Mouse (Mus musculus) ES-E14 (cell line): ENCODE measurements at regions not wholly inside any gene's neighbourhood (a gene's known extent, or its start where the extent isn't known, plus 50 kb on each side); places are given as distances from the start of the nearest gene placed in this dataset.

Experiments used
- DNase-seq: peaks from one replicate; pipeline ENCODE4 v3.0.0-alpha.2; 2013; ENCODE audit warnings: low read depth, low spot score
- H3K27ac ChIP-seq: 2 replicates; pipeline ENCODE4 v1.5.1; 2012; ENCODE audit warnings: low read depth, mild to moderate bottlenecking, low read length, moderate library complexity, mixed read lengths; ENCODE audit not compliant: poor library complexity, insufficient read depth, severe bottlenecking
- H3K36me3 ChIP-seq: 2 replicates; pipeline ENCODE4 v1.6.1; 2012; ENCODE audit warnings: mild to moderate bottlenecking, low read length, moderate library complexity, mixed read lengths; ENCODE audit not compliant: control insufficient read depth, poor library complexity, insufficient read depth, severe bottlenecking
- H3K4me1 ChIP-seq, 2 experiments: fragments of 150-350 bp in 1 of 2; sonication (generic) in 1 of 2; 2 replicates each; pipeline ENCODE4 v1.6.1; 2012; ENCODE audit warnings: low read length in 2 of 2, mild to moderate bottlenecking in 1 of 2, mixed read lengths in 1 of 2; ENCODE audit not compliant: control insufficient read depth in 2 of 2, insufficient read depth in 2 of 2, poor library complexity in 1 of 2
- H3K4me3 ChIP-seq, 2 experiments: fragments of 150-350 bp in 1 of 2; sonication (generic) in 1 of 2; 2 replicates each; pipeline ENCODE4 v1.5.1; 2012; ENCODE audit warnings: low read length in 2 of 2, low read depth in 1 of 2, mild to moderate bottlenecking in 1 of 2, mixed read lengths in 1 of 2; ENCODE audit not compliant: insufficient read depth in 1 of 2, poor library complexity in 1 of 2, severe bottlenecking in 1 of 2
- H3K9ac ChIP-seq: 2 replicates; pipeline ENCODE4 v1.6.1; 2012; ENCODE audit warnings: low read depth, mild to moderate bottlenecking, low read length, mixed read lengths; ENCODE audit not compliant: poor library complexity, insufficient read depth, severe bottlenecking
- H3K9me3 ChIP-seq: fragments of 150-350 bp; sonication (generic); 2 replicates; pipeline ENCODE4 v1.6.1; 2012; ENCODE audit warnings: low read depth, mild to moderate bottlenecking, low read length; ENCODE audit not compliant: control insufficient read depth, insufficient read depth
- CHD2 ChIP-seq: IDR thresholded peaks from 2 replicates; pipeline ENCODE4 v1.6.1; 2014; ENCODE audit warnings: mild to moderate bottlenecking, low read depth, low read length, inconsistent platforms
- HCFC1 ChIP-seq: IDR thresholded peaks from 2 replicates; pipeline ENCODE4 v1.6.1; 2012; ENCODE audit warnings: low read length, inconsistent platforms, borderline replicate concordance; ENCODE audit not compliant: insufficient read depth
- MAFK ChIP-seq: IDR thresholded peaks from 2 replicates; pipeline ENCODE4 v1.6.1; 2014; ENCODE audit warnings: mild to moderate bottlenecking, low read depth, low read length, inconsistent platforms; ENCODE audit not compliant: insufficient read depth
- ZC3H11A ChIP-seq: IDR thresholded peaks from 2 replicates; pipeline ENCODE4 v1.6.1; 2012; ENCODE audit warnings: low read depth, mild to moderate bottlenecking, inconsistent platforms, low read length, borderline replicate concordance
- ZNF384 ChIP-seq: IDR thresholded peaks from 2 replicates; pipeline ENCODE4 v1.6.1; 2012; ENCODE audit warnings: low read depth, low read length, inconsistent platforms
- in situ Hi-C, 2 experiments: fragments of 600-800 bp; cut with MboI; formaldehyde crosslinking; loops; one replicate each; pipeline ENCODE4 v1.15.1; 2025; ENCODE audit warnings: low sequenced_read_pairs in 2 of 2, inconsistent platforms in 1 of 2; ENCODE audit not compliant: unreplicated experiment in 2 of 2

DNA sequence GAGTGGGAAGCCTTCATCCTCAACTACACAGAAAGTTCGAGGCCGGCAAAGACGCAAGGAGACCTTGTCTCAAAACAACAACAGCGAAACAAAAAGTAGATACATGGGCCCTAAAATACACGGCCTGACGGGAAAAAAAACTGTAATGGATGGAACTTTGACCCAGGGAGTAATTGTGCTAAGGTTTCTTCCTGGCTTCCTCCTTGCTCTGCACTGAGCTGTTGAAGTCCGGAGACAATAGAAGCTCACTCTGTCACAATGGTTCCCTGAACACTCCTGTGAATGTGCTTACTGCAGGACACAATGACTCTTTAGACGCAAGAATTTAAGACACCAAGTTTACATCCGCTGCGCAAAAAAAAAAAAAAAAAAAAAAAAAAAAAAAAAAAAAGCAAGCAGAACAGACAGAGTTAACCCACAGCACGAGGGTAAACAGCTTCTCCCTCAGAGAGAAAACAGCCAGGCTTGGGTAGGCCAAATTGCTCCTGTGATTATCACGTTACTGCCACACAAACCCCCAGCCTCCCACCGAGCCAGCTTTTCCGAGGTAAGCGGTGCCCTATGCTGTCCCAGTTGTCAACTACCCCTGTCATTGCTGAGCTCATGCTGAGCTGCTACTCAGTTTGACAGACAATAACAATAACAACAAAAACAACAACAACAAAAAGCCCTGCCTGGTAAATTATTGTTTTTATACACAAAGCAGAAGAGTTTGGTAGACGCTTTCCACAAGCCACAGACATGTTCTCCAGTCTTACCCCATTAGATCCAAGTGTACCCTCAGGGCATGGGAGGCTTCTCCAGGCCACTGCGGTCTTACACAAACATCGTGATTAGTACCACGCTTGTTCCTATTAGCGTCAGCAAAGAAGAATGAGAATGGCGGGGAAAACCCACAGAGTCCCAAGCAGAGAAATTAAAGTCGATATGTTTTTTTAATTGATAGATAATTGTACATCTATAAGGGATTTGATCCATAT, 77.7 kb upstream of the Jarid2 start:
- in situ Hi-C loops, result no loop called here
- Histone ChIP-seq H3K4me3 (no peak overlapping the region), H3K4me1 (peaks cover 6 to 8% of the 10 kb centered on the region in 2 experiments), H3K9me3 (no peaks in the 10 kb centered on the region), H3K27ac (peak overlapping the region; percentile 54; the same call in 1 of the 2 replicates), H3K36me3 (no peaks in the 10 kb centered on the region), H3K9ac (no peak overlapping the region)
- no peak for DNase-seq
- TF ChIP-seq ZC3H11A (no peak), ZNF384 (peak; percentile 97)

GRCm38 (mm10) chr13:44657905-44658414, 71.3 kb upstream of the Jarid2 start:
- TF ChIP-seq MAFK, result no peak
- TF ChIP-seq CHD2, result no peak
- no peak for TF ChIP-seq ZC3H11A
- no peak for TF ChIP-seq HCFC1
- no peak for TF ChIP-seq ZNF384
- Histone ChIP-seq H3K4me3 (no peak overlapping the region), H3K9me3 (no peaks in the 10 kb centered on the region), H3K9ac (no peak overlapping the region), H3K27ac (no peak overlapping the region), H3K36me3 (no peaks in the 10 kb centered on the region), H3K4me1 (peaks cover 0 to 10% of the 10 kb centered on the region in 2 experiments; a peak in 1 of 4 replicates)
- DNase-seq, result no peak
- in situ Hi-C loops, result no loop called here

GRCm38 (mm10) chr13:44659861-44660260, 69.4 kb upstream of the Jarid2 start:
- H3K4me3 ChIP-seq, result no peak overlapping the region
- no peak overlapping the region for H3K9ac ChIP-seq
- peaks cover 2 to 10% of the 10 kb centered on the region in 2 experiments; a peak in 1 of 4 replicates for H3K4me1 ChIP-seq
- H3K9me3 ChIP-seq, result no peaks in the 10 kb centered on the region
- in situ Hi-C loops, result no loop called here
- TF ChIP-seq ZNF384 (no peak), HCFC1 (no peak), MAFK (peak; percentile 90), ZC3H11A (no peak)
- no peak overlapping the region for H3K27ac ChIP-seq
- no peaks in the 10 kb centered on the region for H3K36me3 ChIP-seq
- no peak for DNase-seq

DNA sequence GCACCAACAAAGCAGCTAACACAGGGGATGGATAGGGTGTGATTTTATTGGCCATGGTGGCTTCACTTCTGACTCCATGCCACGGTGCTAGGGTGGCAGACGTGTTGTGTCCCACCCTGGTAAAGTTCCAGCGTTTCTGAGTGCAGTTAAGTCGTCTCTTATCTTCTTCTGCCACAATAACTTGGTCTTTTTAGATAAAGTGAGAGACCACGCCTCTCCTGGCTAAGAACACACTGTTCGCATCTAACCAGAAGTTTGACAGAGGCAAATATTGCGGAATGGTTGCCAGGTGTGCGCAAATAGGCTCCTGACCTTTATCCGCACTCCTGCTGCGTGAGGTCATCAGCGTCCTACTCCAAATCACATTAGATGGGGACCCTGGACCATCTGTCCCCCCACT, 66.2 kb upstream of the Jarid2 start:
- no peak overlapping the region for H3K4me3 ChIP-seq
- no peaks in the 10 kb centered on the region for H3K9me3 ChIP-seq
- H3K9ac ChIP-seq, result no peak overlapping the region
- DNase-seq, result no peak
- peaks cover 2 to 5% of the 10 kb centered on the region in 2 experiments; a peak in 1 of 4 replicates for H3K4me1 ChIP-seq
- H3K36me3 ChIP-seq, result no peaks in the 10 kb centered on the region
- no peak for TF ChIP-seq MAFK
- TF ChIP-seq CHD2, result no peak
- no peak for TF ChIP-seq ZNF384
- TF ChIP-seq HCFC1, result no peak
- TF ChIP-seq ZC3H11A, result no peak
- in situ Hi-C loops, result no loop called here
- H3K27ac ChIP-seq, result no peak overlapping the region
